Mouse (Mus musculus): ENCODE results near the gene Dlx4. TPM values are rescaled to one million over a fixed set of nuclear protein-coding genes. Genes with fewer than 3 reads are reported as not detected.

Dlx4 gene
- polyA plus RNA-seq (2015; fragmentation: Nextera tagmentation; extraction: Ambion mirVana) = 0.17 and 0.21 TPM in 2 replicates

- DNase-seq (ENCODE audit: low spot score) = peak; percentile 63
Measured at GRCm38 (mm10) chr11:95145851-95146403, at the start of gene Dlx4. Dlx4 (minus strand) TSS chr11:95146263.

DNA sequence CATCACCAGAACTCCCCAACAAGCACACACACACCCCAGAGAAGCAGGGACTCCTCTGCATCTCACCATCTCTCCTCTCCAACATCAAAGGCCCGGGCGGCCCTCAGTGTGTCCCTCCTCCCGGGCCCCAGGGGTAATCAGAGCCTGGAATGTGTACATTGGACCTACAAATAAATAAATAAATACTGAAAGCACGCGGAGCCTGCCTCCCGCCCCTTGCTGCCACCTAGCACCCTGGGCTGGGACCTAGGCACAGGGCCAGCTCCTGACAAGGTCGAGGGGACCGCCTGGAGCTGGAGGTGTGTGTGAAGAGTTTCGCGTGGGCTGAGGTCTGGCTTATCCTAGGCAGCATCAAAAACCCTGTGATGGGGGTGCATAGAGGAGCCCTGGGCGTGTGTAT, 43.8 kb upstream of the Dlx4 start:
- DNase-seq (ENCODE audit: low spot score) = no peak

DNA sequence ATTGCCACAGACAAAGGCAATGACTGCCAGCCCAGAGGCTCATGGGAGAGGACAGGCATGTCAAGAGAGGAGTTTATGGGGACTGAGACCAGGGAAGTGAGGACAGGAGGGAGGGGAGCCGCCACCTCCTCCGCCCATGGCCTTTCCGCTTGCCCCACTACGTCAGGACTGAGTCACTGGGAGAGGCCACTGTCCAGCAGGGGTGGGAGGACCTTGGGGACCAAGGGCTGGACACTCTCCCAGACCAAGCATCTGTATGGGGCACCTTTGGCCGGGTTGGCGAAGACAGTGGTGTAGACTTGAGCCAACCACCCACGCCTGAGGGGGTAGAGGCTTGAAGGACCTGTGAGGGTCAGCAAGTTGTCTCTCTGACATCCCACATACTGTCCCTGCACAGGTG, 40.8 kb upstream of the Dlx4 start:
- no peak for DNase-seq (ENCODE audit: low spot score)

DNA sequence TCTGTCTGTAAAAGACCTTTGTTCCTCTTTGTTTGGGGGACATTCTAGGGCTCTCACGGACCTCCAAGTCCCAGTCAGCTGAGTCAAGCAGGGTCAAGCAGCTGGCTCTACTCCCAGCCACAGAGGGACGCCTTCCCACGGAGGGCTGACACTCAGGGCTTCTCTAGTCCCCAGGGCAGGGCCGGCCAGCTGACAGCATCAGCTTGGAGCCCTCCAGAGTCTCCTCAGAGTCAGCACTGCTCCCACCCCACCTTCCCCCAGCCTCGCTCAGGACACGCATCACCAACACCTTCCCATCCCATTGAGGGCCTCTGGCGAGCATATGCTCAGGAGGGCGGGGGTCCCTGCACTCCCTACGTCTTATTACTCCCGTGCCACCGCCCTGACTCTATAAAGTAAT, 39.6 kb upstream of the Dlx4 start:
- no peak for DNase-seq (ENCODE audit: low spot score)

GRCm38 (mm10) chr11:95184561-95184960, 38.5 kb upstream of the Dlx4 start:
- peak; percentile 87 for DNase-seq (ENCODE audit: low spot score)

- no peak for DNase-seq (ENCODE audit: low spot score)
Measured at GRCm38 (mm10) chr11:95179311-95179710, 33.2 kb upstream of the Dlx4 start.

DNA sequence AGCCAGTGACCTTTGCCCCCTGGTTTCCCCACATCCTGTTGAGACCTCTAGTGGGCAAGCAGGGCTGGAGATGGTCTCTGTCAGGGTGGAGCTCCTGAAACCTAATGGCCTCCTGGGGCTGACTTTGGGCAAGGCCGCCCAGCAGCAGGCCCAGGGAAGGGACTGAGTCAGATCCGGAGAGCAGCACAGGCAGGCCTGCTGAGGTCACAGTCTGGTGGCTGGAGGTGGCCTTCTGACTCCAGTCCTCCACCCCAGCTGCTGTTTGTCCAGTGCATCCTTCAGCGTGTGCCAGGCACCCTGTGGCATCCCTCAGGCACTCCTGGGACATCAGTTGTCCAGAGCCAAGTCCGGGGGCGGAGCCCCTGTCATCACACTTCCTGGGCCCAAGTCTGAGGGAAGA, 19.8 kb upstream of the Dlx4 start:
- DNase-seq (ENCODE audit: low spot score) = no peak

- DNase-seq (ENCODE audit: low spot score) = no peak
Measured at GRCm38 (mm10) chr11:95161708-95162107, 15.6 kb upstream of the Dlx4 start.

GRCm38 (mm10) chr11:95160693-95161092, 14.6 kb upstream of the Dlx4 start:
- DNase-seq (ENCODE audit: low spot score) = no peak

DNA sequence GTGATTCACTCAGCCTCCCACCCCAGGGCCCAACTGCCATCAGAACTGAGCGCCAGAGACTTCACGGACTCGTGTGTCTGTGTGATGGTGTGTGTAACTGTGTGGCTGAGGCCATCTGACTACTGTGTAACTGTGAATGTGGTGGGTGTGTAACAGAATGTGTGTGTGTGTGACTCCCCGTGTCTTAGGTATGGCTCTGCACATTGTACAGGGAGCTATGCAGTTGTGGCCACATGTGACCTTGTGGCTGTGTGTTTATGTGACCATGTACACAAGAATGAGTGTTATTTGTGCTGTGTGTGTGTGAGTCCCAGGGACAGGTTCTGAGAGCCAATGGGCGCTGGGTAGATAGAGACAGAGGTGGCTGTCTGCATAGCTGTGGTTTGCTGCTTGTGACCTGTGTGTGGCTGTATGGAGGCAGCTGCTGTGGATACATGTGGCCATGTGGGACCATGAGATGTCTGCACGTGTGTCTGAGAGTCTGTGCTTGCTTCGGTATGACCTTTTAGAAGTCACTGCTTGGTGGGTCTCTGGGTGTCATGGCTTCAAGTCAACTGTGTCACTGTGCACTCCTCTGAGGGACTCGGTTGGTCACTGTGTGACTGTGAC, 13.8 kb upstream of the Dlx4 start:
- DNase-seq (ENCODE audit: low spot score) = no peak

DNA sequence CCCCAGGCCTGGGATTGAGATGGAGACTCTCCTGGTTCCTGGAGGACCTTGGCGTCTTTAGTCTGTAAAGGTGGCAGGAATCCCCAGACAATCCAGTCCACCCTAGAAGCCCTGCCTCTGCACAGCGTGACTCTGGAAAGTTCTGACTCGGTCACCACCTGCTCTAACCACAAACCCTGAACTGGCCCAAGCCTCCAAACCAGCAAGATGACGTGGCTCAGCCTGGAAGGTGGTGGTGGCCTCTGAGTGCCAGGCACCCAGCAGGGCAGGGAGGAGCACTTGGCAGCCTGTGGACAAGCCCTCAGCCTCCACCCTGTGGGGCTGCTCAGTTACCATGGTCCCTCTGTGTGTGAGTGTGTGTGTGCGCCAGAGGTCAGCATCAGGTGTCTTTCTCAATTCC, 11.8 kb upstream of the Dlx4 start:
- no peak for DNase-seq (ENCODE audit: low spot score)

DNA sequence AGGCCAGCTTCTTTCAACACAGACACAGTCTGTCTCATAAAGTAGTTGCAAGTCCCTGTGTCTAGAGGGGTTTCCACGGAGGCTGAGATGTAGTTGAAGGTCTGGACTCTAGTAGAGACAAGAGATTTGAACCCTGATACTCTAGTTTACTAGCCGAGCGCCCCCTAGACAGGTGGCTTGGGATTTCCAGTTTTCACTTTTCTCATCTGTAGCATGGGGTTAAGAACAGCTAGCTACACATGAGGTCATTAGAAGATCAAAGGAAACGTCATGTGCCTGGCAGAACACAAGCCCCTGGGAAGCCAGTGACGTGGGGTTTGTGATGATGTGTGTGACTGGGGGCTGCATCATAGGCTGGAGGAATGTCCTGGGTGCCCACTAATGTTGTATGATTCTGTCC, 11.3 kb upstream of the Dlx4 start:
- no peak for DNase-seq (ENCODE audit: low spot score)

DNA sequence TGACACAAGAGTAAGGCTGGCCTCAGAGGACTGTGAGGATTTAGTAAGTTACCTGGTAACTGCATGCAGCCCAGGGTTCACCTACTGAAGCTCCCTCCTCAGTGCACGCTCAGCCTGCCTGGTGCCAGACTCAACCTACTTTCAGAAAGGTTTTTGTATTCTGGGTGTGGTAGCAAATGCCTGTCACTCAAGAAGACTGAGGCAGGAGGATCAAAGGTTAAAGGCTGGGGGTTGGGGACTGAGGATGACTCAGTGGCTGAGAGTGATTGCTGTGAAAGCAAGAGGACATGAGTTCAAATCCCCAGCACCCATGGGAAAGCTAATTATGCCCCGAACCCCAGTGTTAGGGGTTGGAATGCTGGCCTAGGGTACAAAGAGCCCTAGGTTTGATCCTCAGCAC, 9.4 kb upstream of the Dlx4 start:
- no peak for DNase-seq (ENCODE audit: low spot score)

GRCm38 (mm10) chr11:95153681-95154080, 7.6 kb upstream of the Dlx4 start:
- DNase-seq (ENCODE audit: low spot score) = no peak

GRCm38 (mm10) chr11:95153116-95153515, 7.1 kb upstream of the Dlx4 start:
- no peak for DNase-seq (ENCODE audit: low spot score)

DNA sequence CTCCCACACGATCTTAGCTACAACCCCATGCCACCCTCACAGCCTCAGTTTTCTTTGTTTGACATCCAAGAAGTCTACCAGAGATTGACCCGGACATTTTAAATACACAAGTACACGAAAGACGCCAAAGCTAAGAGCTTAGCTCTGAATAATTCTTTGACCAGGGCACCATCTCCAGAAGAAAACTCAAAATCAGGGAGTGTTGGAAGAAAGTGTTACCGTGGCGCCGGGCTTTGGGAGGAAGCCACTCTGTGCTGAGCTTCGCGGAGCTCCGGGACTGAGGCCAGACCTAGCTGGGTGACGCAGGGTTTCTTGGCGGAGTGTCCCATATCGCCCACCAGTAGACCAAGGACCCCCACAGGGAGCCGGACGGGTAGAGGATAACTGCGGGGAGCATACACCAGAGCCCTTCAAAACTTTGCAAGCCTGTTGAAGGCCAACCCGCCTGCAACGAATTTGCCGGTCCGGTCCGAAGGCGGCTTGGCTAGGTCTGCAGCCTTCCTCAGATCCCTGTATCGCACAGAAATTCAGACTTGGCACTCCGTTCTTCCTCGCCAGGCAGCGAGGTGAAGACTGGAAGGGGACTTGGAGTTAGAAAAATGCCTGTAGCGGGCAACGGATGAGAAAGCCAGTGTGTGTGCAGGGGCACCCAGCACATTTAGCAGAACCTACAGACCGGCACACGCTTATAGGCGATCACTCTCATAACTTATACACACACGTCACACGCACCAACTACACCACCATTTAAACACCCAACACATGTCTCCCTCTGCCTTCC, 4.4 kb upstream of the Dlx4 start:
- DNase-seq (ENCODE audit: low spot score) = no peak

GRCm38 (mm10) chr11:95149462-95150268, 3.6 kb upstream of the Dlx4 start:
- DNase-seq (ENCODE audit: low spot score) = no peak

- no peak for DNase-seq (ENCODE audit: low spot score)
Measured at GRCm38 (mm10) chr11:95148754-95149153, 2.7 kb upstream of the Dlx4 start.

DNA sequence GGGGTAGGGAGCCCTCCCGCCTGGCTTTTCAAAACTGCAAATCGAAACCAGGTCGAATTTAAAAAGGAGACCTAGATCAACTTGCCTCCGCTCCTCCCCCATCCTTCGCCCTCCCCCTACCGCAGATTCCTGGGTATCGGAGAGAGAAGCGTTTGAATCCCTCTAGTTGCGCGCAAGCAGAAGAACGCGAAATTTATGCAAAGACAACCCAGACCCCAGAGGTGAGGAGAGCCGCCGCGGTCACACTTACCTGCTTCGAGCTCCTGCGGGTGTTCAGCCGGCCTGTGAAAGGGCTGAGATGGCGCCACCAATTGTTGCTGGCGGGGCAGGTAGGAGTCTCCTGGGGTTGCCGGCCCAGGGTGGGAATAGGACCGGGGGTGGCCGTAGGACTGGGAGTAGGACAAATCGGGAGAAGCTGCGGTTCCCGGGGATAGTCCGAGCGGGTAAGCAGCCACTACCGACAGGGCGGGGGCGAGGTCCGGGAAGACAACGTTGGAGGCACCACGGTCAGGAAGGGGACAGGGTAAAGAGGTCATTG, 1.0 kb downstream of the Dlx4 start:
- peak; percentile 12 for DNase-seq (ENCODE audit: low spot score)

GRCm38 (mm10) chr11:95144091-95144945, 1.7 kb downstream of the Dlx4 start:
- DNase-seq (ENCODE audit: low spot score) = no peak

- no peak for DNase-seq (ENCODE audit: low spot score)
Measured at GRCm38 (mm10) chr11:95143663-95144062, 2.4 kb downstream of the Dlx4 start.
